Mouse (Mus musculus): ENCODE data around the gene Hnf4a.

Gene Hnf4a

GRCm38 (mm10) chr2:163554425-163554982 is 47.9 kb downstream of the Hnf4a start:
- DNase-seq: no peak

- DNase-seq: no peak
Measured at GRCm38 (mm10) chr2:163554996-163555395, 48.4 kb downstream of the Hnf4a start.

GRCm38 (mm10) chr2:163555417-163555816 is 48.8 kb downstream of the Hnf4a start:
- DNase-seq: no peak

DNA sequence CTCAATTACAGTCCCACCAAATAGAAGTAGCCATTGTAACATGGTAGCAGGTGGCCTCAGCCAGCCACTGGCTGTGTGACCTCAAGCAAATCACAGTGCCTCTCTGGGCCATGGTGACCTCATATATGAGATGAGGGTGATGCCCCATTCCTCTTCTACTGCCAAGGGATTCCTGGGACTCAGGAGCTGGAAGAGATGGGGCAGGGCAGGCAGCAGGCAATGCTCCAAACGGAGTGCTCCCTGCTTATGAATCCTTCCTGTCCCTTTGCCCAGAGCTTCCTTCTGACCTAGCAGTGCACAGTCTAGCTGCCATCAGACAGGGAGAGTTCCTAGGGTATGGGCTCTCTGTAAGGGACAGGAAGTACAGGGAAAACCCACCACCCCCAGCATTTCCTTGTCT is 51.9 kb downstream of the Hnf4a start:
- no peak for DNase-seq

GRCm38 (mm10) chr2:163559236-163559635 is 52.6 kb downstream of the Hnf4a start:
- DNase-seq: no peak

DNA sequence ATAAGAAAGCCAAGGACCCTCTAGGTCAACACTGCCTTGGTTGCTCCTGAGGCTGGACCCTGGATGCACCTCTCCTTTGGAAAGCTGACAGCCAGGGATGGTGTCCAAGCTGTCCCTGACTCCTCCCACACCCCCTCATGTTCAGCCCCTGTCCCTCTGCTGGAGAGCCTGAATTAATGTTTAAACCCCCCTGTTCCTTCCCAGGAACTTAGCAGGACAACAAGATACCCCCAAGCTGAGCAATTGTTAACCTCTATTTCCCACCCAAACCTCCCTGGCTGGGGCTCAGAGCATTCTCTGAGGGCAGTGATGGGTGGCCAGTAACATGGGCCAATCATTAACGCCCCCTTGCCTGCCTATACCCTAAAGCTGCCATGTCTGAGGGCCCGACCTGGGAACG is 53.6 kb downstream of the Hnf4a start:
- peak; percentile 82 for DNase-seq

DNA sequence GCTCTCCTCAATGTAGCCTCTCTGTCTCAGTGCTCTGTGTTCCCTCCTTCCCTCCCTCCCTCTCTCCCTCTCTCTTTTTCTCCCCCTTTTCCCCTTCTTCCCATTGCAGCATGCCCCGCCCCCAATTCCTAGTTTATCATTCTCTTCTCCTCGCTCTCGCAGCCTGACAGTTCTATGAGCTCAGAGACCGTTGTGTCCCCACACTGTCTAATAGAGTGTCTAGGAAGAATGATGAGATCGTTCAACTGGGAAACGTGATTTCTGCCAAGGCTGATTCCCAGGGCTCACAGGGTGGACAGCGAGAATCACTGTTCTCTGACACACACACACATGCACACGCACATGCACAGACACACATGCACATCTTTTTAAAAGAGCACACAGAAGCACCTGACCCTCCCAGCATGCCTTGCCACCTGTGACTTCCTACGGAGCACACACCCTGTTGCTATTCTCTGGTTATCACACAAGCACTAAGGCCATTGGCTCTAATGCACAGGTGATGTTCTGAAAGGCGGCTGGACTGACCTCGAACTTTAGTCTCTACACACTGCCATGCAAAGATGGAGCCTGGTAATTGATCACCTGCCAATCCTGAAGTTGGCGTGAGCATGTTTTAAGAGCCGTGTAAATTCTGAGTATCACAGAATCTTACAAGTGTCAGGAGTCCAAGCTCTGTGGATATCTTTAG is 54.8 kb downstream of the Hnf4a start:
- DNase-seq: no peak

- no peak for DNase-seq
Measured at GRCm38 (mm10) chr2:163564646-163565045, 58.0 kb downstream of the Hnf4a start.

DNA sequence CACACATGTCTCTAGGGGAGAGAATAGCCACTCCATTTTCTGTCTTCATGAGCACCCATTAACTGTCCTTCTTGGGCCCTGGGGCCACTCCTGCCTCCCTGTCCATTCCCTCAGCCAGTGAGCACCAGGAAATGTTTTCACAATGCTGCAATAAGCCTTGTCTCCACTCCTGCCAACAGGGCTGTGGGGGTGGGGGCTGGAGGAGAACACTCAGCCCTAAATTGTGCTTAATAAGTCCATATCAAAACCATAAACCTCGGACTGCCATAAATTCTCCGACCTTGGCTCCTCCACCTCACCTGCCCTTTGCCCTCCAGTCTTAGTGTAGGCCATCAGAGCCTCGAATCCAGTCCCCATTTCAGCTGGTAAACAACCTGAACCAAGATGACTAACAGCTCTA is 67.7 kb downstream of the Hnf4a start:
- no peak for DNase-seq

GRCm38 (mm10) chr2:163575248-163575647 is 68.6 kb downstream of the Hnf4a start:
- DNase-seq: peak; percentile 44

- no peak for DNase-seq
Measured at GRCm38 (mm10) chr2:163577986-163578385, 71.4 kb downstream of the Hnf4a start.

- DNase-seq: no peak
Measured at GRCm38 (mm10) chr2:163580069-163580945, 73.7 kb downstream of the Hnf4a start.

DNA sequence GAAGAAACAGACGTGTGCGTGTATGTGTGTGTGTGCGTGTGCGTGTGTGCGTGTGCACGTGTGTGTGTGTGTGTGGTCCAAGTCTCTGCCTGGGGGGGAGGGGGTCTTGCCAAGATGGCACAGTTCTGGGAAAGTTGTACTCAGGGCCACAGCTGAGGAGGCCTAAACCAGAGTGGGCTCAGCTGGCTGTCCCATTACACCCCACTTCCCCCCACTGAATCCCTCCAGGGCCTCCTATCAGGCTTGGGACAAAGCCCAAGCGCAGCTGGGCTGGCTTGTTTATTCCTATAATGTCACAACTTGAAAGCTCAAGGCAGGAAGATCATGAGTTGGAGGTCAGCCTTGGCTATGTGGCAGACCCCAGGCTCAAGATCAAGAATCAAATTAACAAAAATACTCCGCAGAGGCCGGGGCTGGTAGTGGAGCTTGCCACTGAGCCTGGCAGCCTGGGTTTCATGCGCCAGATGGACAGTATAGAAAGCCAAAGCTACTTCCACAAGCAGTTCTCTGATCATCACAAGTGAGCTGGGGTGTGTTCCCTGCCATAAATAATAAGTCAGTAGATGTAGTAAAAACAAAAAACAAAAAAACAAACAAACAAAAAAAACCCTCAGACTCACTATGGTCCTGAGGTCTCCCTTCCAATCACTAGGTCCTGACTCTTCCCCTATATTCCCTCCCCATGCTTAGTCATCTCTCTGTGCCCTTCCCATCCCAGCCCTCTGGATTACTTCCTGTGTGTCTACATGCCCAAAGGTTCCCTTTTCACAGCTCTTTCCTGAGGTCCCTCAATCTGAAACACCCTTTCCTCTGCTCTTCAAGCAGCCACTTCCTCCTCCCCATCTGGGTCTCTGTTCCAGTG is 76.8 kb downstream of the Hnf4a start:
- no peak for DNase-seq

DNA sequence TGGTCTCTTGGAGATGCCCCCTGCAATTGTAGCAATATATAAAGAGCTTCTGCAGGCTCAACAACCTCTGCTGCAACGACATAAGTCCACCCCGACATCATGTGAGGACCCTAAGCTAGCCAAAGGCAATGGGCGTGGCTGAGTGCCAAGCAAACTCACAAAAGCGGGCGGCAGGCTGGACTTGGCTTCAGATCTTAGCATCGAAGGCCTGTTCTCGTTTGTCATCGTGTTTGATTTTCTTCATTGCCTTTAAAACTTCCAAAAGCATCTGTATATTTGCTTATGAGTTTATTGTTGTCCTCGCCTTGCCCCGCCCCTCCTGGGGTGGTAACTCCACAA is 77.4 kb downstream of the Hnf4a start:
- DNase-seq: no peak

- peak; percentile 27 for DNase-seq
Measured at GRCm38 (mm10) chr2:163586384-163587261, 80.0 kb downstream of the Hnf4a start.

- DNase-seq: no peak
Measured at GRCm38 (mm10) chr2:163587506-163587905, 80.9 kb downstream of the Hnf4a start.

- no peak for DNase-seq
Measured at GRCm38 (mm10) chr2:163590211-163590610, 83.6 kb downstream of the Hnf4a start.

- no peak for DNase-seq
Measured at GRCm38 (mm10) chr2:163590996-163591395, 84.4 kb downstream of the Hnf4a start.

DNA sequence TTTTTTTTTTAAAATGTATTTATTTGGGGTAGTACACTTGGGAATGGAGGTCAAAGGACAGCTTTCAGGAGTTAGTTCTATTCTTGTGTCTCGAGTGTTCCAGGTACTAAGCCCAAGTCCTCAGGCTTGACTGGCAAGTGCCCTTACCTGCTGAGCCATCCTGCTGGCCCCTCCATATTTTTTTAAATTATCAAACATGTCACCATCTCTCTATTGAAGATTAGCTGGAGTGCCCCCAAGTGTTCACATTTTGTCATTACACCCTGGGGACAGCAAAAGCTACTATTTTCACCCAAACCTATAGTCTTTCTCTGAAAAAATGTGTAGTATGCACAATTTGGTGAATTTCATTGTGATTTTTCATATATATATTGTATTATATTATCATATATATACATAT is 85.5 kb downstream of the Hnf4a start:
- peak; percentile 38 for DNase-seq

DNA sequence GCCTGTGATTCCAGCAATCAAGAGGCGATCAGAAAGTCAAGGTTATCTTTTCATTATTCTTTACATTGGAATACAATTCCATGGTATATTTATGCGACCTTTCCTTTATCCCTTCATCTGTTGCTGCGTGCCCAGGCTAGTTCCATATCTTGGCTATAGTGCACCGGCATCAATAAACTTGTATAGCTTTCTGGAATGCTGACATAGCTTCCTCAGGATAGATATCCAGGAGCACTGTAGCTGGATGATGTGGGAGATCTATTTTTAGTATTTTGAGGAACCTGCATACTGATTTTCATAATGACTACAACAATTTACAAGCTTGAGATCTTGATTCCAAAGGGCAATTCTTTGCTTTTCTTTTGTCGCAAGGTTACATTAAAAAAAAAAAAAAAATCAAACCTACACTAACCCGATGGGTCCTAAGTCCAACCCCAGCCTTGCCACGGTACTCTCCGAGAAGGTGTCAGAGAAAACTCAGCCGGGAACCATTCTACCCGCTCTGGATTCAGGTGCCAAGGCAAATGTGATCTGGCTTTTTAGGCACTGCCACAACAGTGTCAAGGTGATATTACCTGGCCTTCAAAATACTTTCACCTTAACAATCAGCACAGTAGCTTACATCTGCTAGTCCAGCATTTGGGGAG is 87.2 kb downstream of the Hnf4a start:
- DNase-seq: peak; percentile 51

- DNase-seq: peak; percentile 64
Measured at GRCm38 (mm10) chr2:163595119-163595518, 88.5 kb downstream of the Hnf4a start.
